Mouse (Mus musculus): ENCODE results near the gene Gm3676. TPM values are rescaled to one million over a fixed set of nuclear protein-coding genes. Genes with fewer than 3 reads are reported as not detected.
"Not testable (repeated sequence)": the region's sequence is repeated elsewhere in the genome, so short reads cannot be mapped to it uniquely, and the experiment has no call there.

The Gm3676 gene
- polyA plus RNA-seq (2015; fragmentation: Nextera tagmentation; extraction: Ambion mirVana): not detected in 2 replicates

DNA sequence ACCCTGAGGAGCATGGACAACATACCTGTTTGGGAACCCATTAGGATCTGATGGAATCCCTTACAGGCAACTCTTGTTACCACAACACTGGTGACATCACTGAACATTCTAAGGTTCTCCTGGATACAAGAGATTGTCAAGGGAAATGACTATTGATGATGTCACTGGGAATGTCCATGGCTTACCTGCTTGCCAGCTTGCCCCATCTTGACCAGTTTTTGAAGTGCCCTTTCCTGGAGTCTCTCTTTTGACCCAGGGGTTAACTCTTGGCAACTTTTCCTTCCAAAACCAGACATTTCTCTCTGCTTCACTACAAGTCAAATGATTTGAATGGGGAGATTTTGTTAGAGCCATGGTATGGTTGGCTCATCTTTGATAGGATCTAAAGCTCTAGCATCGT, at the start of gene Gm3676:
Gm3676 (minus strand) TSS at position 101 of the 400 bp plus-strand sequence.
- H3K4me1 ChIP-seq; H3K27me3 ChIP-seq; H3K36me3 ChIP-seq (ENCODE audit: poor library complexity, severe bottlenecking); H3K4me3 ChIP-seq; H3K27ac ChIP-seq; H3K4me2 ChIP-seq; H3K9me3 ChIP-seq (replicated peaks); H3K9ac ChIP-seq; ATAC-seq: not testable (repeated sequence)
- no CpG with 5 or more reads among the region's 1 CpGs for WGBS

DNA sequence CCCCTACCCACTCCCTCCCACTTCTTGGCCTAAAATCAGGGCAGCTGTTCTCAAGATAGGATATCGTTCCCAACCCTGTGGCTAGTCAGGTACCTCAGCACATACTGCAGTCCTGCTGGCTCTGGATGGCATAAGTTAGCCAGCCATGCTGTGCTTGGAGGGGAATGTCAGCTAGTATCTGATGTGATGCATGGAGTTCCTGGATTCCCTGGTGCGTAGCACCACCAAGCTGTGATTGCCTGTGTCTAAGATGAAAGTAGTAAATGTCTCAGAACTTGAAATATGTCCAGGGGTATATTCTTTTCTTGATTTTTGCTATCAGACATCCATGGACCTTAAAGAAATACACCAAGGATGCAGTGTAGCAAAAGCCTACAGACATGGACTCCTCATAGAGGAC, 1.9 kb upstream of the Gm3676 start:
- WGBS: 90% methylated on average over 2 of the region's 2 CpGs
- not testable (repeated sequence) for H3K4me3 ChIP-seq; H3K27me3 ChIP-seq; H3K4me1 ChIP-seq; H3K27ac ChIP-seq; H3K36me3 ChIP-seq (ENCODE audit: poor library complexity, severe bottlenecking); H3K9me3 ChIP-seq (replicated peaks); ATAC-seq; H3K4me2 ChIP-seq; H3K9ac ChIP-seq

DNA sequence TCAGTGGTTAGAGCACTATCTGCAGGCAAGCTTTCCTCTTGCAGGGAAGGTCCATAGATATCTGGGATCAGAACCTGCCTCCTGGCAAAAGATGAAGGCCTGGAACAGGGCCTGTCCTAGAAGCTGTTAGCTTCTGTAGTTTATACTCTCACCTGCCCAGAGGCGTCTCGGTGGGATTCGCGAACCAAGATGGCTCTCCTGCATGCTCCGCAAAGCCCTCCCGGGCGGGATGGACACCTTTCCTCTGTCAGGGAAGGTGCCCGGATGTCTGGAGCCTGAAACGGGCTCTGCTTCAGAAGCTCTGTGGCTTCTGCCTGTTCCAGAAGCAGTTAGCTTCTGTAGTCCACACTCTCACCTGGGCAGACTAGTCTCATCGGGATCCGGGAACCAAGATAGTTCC, 16.1 kb downstream of the Gm3676 start:
- H3K9me3 ChIP-seq (replicated peaks); H3K27me3 ChIP-seq; H3K4me2 ChIP-seq; H3K36me3 ChIP-seq (ENCODE audit: poor library complexity, severe bottlenecking); H3K4me3 ChIP-seq; H3K9ac ChIP-seq; H3K27ac ChIP-seq; ATAC-seq; H3K4me1 ChIP-seq: not testable (repeated sequence)
- WGBS: 88% methylated on average over 9 of the region's 11 CpGs

DNA sequence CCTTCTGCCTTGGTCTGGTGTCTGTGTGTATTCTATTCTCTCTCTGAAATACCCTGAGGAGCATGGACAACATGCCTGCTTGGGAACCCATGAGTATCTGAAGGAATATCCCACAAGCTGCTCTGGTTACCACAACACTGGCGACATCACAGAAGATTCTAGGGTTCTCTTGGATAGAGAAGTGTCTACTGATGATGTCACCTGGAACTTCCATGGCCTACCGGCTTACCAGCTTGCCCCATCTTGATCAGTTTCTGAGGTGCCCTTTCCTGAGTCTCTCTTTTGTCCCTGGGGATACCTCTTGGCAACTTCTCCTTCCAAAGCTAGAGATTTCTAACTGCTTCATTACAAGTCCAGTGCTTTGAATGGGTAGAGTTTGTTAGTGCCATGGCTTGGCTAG, 21.8 kb downstream of the Gm3676 start, which contains the start of gene Gm3072:
Gm3072 (minus strand) TSS at position 101 of the 400 bp plus-strand sequence.
- H3K27me3 ChIP-seq; H3K36me3 ChIP-seq (ENCODE audit: poor library complexity, severe bottlenecking); H3K4me2 ChIP-seq; H3K4me3 ChIP-seq; H3K27ac ChIP-seq; ATAC-seq; H3K9me3 ChIP-seq (replicated peaks); H3K4me1 ChIP-seq; H3K9ac ChIP-seq: not testable (repeated sequence)
- WGBS: 88% methylated on average over 1 of the region's 2 CpGs

DNA sequence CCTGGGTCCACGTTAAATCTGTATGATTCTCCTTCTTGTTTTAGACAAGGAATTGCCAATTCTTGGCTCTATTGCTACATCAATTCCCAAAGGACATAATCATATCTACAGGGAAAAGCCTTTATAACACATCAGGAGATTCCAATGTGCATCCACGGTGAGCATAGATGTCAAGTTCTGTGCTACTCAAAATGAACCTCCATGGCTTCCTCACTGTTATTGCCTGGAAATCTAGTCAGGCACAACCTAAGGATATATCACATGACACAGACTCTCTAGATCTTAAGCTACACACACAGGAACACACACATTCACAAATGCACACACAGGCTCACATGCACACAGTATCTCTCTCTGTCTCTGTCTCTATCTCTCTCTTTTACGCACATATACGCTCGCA, 23.8 kb downstream of the Gm3676 start:
- WGBS: 95% methylated on average over 5 of the region's 5 CpGs
- H3K36me3 ChIP-seq (ENCODE audit: poor library complexity, severe bottlenecking); H3K4me3 ChIP-seq; H3K27ac ChIP-seq; H3K9ac ChIP-seq; H3K4me1 ChIP-seq; H3K27me3 ChIP-seq; H3K4me2 ChIP-seq; ATAC-seq; H3K9me3 ChIP-seq (replicated peaks): not testable (repeated sequence)

DNA sequence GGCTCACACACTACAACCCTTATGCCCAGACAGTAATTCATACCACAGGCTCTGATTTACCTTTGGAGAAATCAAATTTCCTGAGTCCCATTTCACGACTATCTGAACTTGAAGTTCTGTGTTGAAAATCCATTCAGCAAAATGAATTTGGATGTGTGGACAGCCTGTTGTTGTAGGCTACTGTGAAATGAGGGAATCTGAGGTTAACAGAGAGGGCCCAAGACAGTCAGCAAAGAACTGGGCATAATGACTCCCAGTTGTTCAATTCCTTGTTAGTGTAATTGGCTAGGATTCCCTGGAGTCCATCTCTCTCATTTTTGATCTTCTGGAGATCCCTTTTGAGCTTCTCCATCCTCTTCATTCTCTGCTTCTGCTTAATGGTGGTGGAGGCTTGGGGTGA, 35.6 kb downstream of the Gm3676 start:
- ATAC-seq; H3K27me3 ChIP-seq; H3K36me3 ChIP-seq (ENCODE audit: poor library complexity, severe bottlenecking); H3K4me3 ChIP-seq; H3K9ac ChIP-seq; H3K4me2 ChIP-seq; H3K27ac ChIP-seq; H3K4me1 ChIP-seq; H3K9me3 ChIP-seq (replicated peaks): not testable (repeated sequence)
- WGBS: 85% methylated on average over 1 of the region's 1 CpGs

DNA sequence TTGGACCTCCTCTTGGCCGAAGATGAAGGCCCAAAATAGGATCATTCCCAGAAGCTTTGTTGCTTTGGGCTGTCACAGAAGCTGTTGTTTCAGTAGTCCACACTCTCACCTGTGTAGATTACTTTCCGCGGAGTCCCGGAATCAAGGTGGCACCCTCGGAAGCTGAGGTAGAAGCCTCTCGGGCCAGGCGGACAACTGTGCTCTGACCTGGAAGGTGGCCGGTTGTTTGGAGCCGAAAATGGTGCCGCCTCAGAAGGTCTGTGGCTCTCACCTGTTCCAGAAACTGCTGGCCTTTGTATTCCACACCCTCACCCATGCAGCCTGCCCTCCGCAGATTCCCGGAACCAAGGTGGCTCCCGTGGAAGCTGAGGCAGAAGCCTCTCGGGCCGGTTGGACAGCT, 45.4 kb downstream of the Gm3676 start:
- H3K27me3 ChIP-seq; ATAC-seq; H3K9ac ChIP-seq; H3K9me3 ChIP-seq (replicated peaks); H3K36me3 ChIP-seq (ENCODE audit: poor library complexity, severe bottlenecking); H3K4me2 ChIP-seq; H3K4me1 ChIP-seq; H3K27ac ChIP-seq; H3K4me3 ChIP-seq: not testable (repeated sequence)
- 94% methylated on average over 15 of the region's 15 CpGs for WGBS

Other genes starting within 250 kb of the Gm3676 start
- not detected in 2 replicates for gene Gm6482, start 238.2 kb downstream of the Gm3676 start, polyA plus RNA-seq (2015; fragmentation: Nextera tagmentation; extraction: Ambion mirVana)
- gene Gm7954, start 193.0 kb downstream of the Gm3676 start, polyA plus RNA-seq (2015; fragmentation: Nextera tagmentation; extraction: Ambion mirVana): not detected in 2 replicates
- not detected in 2 replicates for gene Gm3486, start 157.0 kb downstream of the Gm3676 start, polyA plus RNA-seq (2015; fragmentation: Nextera tagmentation; extraction: Ambion mirVana)
- not detected in 2 replicates for gene Gm7970, start 90.9 kb downstream of the Gm3676 start, polyA plus RNA-seq (2015; fragmentation: Nextera tagmentation; extraction: Ambion mirVana)
- not detected in 2 replicates for gene 1700049E17Rik2, start 73.3 kb downstream of the Gm3676 start, polyA plus RNA-seq (2015; fragmentation: Nextera tagmentation; extraction: Ambion mirVana)
- gene Gm3072, start 21.9 kb downstream of the Gm3676 start, polyA plus RNA-seq (2015; fragmentation: Nextera tagmentation; extraction: Ambion mirVana): not detected in 2 replicates
- gene Gm8068, start 55.4 kb upstream of the Gm3676 start, polyA plus RNA-seq (2015; fragmentation: Nextera tagmentation; extraction: Ambion mirVana): not detected in 2 replicates
- gene Gm7929, start 104.1 kb upstream of the Gm3676 start, polyA plus RNA-seq (2015; fragmentation: Nextera tagmentation; extraction: Ambion mirVana): not detected in 2 replicates
- not detected in 2 replicates for gene Gm47189, start 126.0 kb upstream of the Gm3676 start, polyA plus RNA-seq (2015; fragmentation: Nextera tagmentation; extraction: Ambion mirVana)

All from forebrain, embryonic 13.5 days (tissue).